Mouse (Mus musculus) kidney, postnatal 0 days (tissue): ENCODE data around the gene Nup205. TPM values are rescaled to one million over a fixed set of nuclear protein-coding genes. Genes with fewer than 3 reads are reported as not detected.
A peak's percentile ranks its signal among the peaks of the same experiment; 100 is the strongest.

Experiments used
- ATAC-seq: fragments of 200-750 bp; cut with Nextera tagmentation; replicated peaks from 2 replicates; pipeline ENCODE4 v1.8.0; 2017; ENCODE audit warnings: low read depth, moderate number of reproducible peaks, moderate TSS enrichment, moderate library complexity; ENCODE audit not compliant: low FRiP score
- DNase-seq: peaks from one replicate; pipeline ENCODE4 v3.0.0-alpha.2; 2016; ENCODE audit warnings: low spot score
- H3K27ac ChIP-seq: fragments of 300-500 bp; sonication (generic); 2 replicates; pipeline ENCODE4 v1.5.1; 2014; ENCODE audit warnings: mild to moderate bottlenecking
- H3K27me3 ChIP-seq: fragments of 300-500 bp; sonication (generic); 2 replicates; pipeline ENCODE4 v1.6.1; 2014; ENCODE audit warnings: low read length, mixed read lengths; ENCODE audit not compliant: insufficient read depth
- H3K36me3 ChIP-seq: fragments of 300-500 bp; sonication (generic); 2 replicates; pipeline ENCODE4 v1.6.1; 2014; ENCODE audit warnings: low read length, mixed read lengths; ENCODE audit not compliant: insufficient read depth
- H3K4me1 ChIP-seq: fragments of 300-500 bp; sonication (generic); replicated peaks from 2 replicates; pipeline ENCODE4 v1.6.1; 2014; ENCODE audit warnings: antibody characterized with exemption, low read length, mixed read lengths; ENCODE audit not compliant: insufficient read depth
- H3K4me2 ChIP-seq: fragments of 300-500 bp; sonication (generic); 2 replicates; pipeline ENCODE4 v1.6.1; 2014; ENCODE audit warnings: mild to moderate bottlenecking, low read length, moderate library complexity, mixed read lengths
- H3K4me3 ChIP-seq: fragments of 300-500 bp; sonication (generic); replicated peaks from 2 replicates; pipeline ENCODE4 v1.5.1; 2014; ENCODE audit warnings: low read depth, low read length
- H3K9ac ChIP-seq: fragments of 300-500 bp; sonication (generic); 2 replicates; pipeline ENCODE4 v1.6.1; 2014; ENCODE audit warnings: low read depth, low read length
- H3K9me3 ChIP-seq: fragments of 300-500 bp; sonication (generic); replicated peaks from 2 replicates; pipeline ENCODE4 v1.6.1; 2016; ENCODE audit warnings: low read length, inconsistent platforms, mixed read lengths
- CTCF ChIP-seq: IDR thresholded peaks from 2 replicates; pipeline ENCODE4 v1.5.1; 2016; ENCODE audit warnings: antibody characterized with exemption, low read depth, mild to moderate bottlenecking, moderate library complexity
- WGBS: fragments of 180-500 bp; shearing (Covaris S2); extraction: QIAGEN DNeasy Blood & Tissue Kit; methylation state at CpG from one replicate; pipeline ENCODE4 v1.1.7; 2014; 5-methylcytosine and 5-hydroxymethylcytosine counted together
- polyA plus RNA-seq: library from polyadenylated mRNA; unstranded; fragments of >200 nt; fragmentation: Nextera tagmentation; extraction: Ambion mirVana; gene quantifications from 2 replicates; pipeline ENCODE4 v1.2.1, GENCODE M21; 2015

Gene Nup205
- polyA plus RNA-seq, 1 experiment from 2014 or later = 18.4 TPM

DNA sequence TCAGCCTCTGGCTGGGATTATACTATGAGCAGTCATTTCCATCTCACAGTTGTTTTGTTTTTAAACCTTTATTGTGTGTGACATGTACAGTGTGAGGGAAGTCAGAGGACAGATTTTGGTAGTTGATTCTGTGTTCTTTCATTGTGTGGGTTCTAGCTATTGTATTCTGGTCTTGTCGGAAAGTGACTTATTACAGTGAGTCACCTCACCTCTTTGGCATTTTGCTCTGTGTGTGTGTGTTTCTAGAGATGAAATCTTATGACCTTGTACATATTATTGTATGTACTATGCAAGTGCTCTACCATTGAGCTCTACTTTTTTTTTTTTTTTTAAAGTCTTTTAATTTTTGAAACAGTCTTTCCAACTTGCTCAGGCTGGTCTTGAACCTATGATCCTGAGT is 7.6 kb downstream of the Nup205 start:
- TF ChIP-seq CTCF = no peak
- no peaks in the 10 kb centered on the region for H3K4me1 ChIP-seq
- no peak overlapping the region for H3K9ac ChIP-seq
- H3K4me3 ChIP-seq = no peak overlapping the region
- no peaks in the 10 kb centered on the region for H3K9me3 ChIP-seq
- H3K27me3 ChIP-seq = no peaks in the 10 kb centered on the region
- 83% methylated on average over 1 of the region's 1 CpGs for WGBS
- H3K4me2 ChIP-seq = no peak overlapping the region
- H3K36me3 ChIP-seq = peaks cover 27% of the 10 kb centered on the region; the same call in 1 of the 2 replicates
- H3K27ac ChIP-seq = no peak overlapping the region
- no peak for DNase-seq
- ATAC-seq = no peak

DNA sequence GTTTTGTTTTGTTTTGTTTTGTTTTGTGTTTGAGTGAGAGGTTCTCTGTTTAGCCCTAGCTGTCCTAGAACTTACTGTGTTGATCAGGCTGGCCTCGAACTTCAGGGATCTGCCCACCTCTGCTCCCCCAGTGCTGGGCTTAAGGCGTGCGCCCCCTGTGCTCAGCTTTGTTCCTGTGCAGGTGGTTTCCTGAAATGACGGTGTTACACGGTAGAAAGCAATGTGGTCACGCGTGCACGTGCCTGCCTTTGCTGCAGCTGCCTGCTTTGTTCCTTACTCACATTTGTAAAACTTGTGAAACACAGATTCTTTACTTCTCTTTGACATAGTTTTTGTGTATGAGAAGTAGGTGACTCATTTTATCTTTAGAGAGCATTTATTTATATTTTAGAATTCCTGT is 14.0 kb downstream of the Nup205 start:
- TF ChIP-seq CTCF = no peak
- Histone ChIP-seq H3K27me3 (no peaks in the 10 kb centered on the region), H3K4me1 (no peaks in the 10 kb centered on the region), H3K4me2 (no peak overlapping the region), H3K27ac (no peak overlapping the region), H3K9me3 (no peaks in the 10 kb centered on the region), H3K36me3 (peaks cover 55% of the 10 kb centered on the region), H3K4me3 (no peak overlapping the region), H3K9ac (no peak overlapping the region)
- DNase-seq = no peak
- 93% methylated on average over 8 of the region's 8 CpGs for WGBS
- no peak for ATAC-seq

- Histone ChIP-seq H3K27me3 (no peaks in the 10 kb centered on the region), H3K9ac (no peak overlapping the region), H3K9me3 (no peaks in the 10 kb centered on the region), H3K27ac (no peak overlapping the region), H3K4me2 (no peak overlapping the region), H3K36me3 (peaks cover 40% of the 10 kb centered on the region), H3K4me3 (no peak overlapping the region), H3K4me1 (no peaks in the 10 kb centered on the region)
- DNase-seq = no peak
- WGBS = 91% methylated on average over 4 of the region's 4 CpGs
- TF ChIP-seq CTCF = no peak
- ATAC-seq = no peak
Observed at GRCm38 (mm10) chr6:35225696-35226095, 48.5 kb downstream of the Nup205 start.

GRCm38 (mm10) chr6:35229415-35229814 is 52.2 kb downstream of the Nup205 start:
- H3K4me3 ChIP-seq = no peak overlapping the region
- no peak overlapping the region for H3K27ac ChIP-seq
- H3K9ac ChIP-seq = no peak overlapping the region
- ATAC-seq (no peak), DNase-seq (peak; percentile 4)
- peaks cover 41% of the 10 kb centered on the region for H3K36me3 ChIP-seq
- TF ChIP-seq CTCF = peak; percentile 44; the same call in 1 of the 2 replicates
- H3K4me2 ChIP-seq = no peak overlapping the region
- no peaks in the 10 kb centered on the region for H3K9me3 ChIP-seq
- H3K4me1 ChIP-seq = no peaks in the 10 kb centered on the region
- 86% methylated on average over 1 of the region's 1 CpGs for whole genome bisulfite sequencing
- H3K27me3 ChIP-seq = no peaks in the 10 kb centered on the region

GRCm38 (mm10) chr6:35236108-35236785 is 59.0 kb downstream of the Nup205 start:
- H3K36me3 ChIP-seq = peaks cover 63% of the 10 kb centered on the region

GRCm38 (mm10) chr6:35243252-35243651 is 66.0 kb downstream of the Nup205 start:
- H3K9ac ChIP-seq = no peak overlapping the region
- H3K27ac ChIP-seq = no peak overlapping the region
- ATAC-seq = no peak
- H3K4me2 ChIP-seq = no peak overlapping the region
- peaks cover 57% of the 10 kb centered on the region for H3K36me3 ChIP-seq
- no peaks in the 10 kb centered on the region for H3K27me3 ChIP-seq
- no peaks in the 10 kb centered on the region for H3K9me3 ChIP-seq
- over 99% methylated on average over 4 of the region's 4 CpGs for WGBS
- no peak overlapping the region for H3K4me3 ChIP-seq
- no peak; the same call in 1 of the 2 replicates for TF ChIP-seq CTCF
- H3K4me1 ChIP-seq = no peaks in the 10 kb centered on the region
- no peak for DNase-seq

More at GRCm38 (mm10) chr6:35236108-35236785, 59.0 kb downstream of the Nup205 start:
- Histone ChIP-seq H3K27ac (no peak overlapping the region), H3K27me3 (no peaks in the 10 kb centered on the region), H3K9me3 (no peaks in the 10 kb centered on the region), H3K4me2 (no peak overlapping the region), H3K4me1 (no peaks in the 10 kb centered on the region), H3K4me3 (no peak overlapping the region), H3K9ac (no peak overlapping the region)
- DNase-seq = no peak
- WGBS = 90% methylated on average over 9 of the region's 9 CpGs
- TF ChIP-seq CTCF = no peak
- no peak for ATAC-seq

DNA sequence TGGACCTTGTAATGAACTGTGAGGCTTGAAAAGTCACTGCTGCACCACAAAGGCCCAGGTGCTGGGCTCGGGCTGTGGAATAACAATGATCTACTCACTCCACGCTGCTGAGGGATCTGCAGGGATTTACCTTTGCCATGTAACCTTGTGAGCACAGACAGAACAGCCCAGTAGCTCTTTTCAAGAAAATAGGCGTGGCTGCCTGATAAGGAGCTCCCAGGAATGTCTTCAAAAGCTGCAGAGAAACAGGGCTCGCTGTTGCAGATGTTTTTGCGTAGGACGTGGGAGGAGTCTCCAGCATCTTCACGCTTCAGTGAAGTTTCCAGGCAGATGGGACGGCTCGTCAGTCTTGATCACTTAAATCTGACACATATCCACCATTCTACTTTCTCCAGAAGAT is 66.8 kb downstream of the Nup205 start:
- H3K36me3 ChIP-seq = peaks cover 51% of the 10 kb centered on the region
- H3K9me3 ChIP-seq = no peaks in the 10 kb centered on the region
- no peak overlapping the region for H3K27ac ChIP-seq
- no peaks in the 10 kb centered on the region for H3K27me3 ChIP-seq
- no peak for DNase-seq
- no peaks in the 10 kb centered on the region for H3K4me1 ChIP-seq
- H3K4me3 ChIP-seq = no peak overlapping the region
- no peak for ATAC-seq
- no peak for TF ChIP-seq CTCF
- no peak overlapping the region for H3K9ac ChIP-seq
- WGBS = 70% methylated on average over 9 of the region's 9 CpGs
- H3K4me2 ChIP-seq = no peak overlapping the region
